Mouse (Mus musculus): Measurements from ENCODE around the gene Atp2b2. TPM values are rescaled to one million over a fixed set of nuclear protein-coding genes. Genes with fewer than 3 reads are reported as not detected.

Atp2b2 gene
- polyA plus RNA-seq, 2 experiments, result 0.55 to 0.91 TPM

DNA sequence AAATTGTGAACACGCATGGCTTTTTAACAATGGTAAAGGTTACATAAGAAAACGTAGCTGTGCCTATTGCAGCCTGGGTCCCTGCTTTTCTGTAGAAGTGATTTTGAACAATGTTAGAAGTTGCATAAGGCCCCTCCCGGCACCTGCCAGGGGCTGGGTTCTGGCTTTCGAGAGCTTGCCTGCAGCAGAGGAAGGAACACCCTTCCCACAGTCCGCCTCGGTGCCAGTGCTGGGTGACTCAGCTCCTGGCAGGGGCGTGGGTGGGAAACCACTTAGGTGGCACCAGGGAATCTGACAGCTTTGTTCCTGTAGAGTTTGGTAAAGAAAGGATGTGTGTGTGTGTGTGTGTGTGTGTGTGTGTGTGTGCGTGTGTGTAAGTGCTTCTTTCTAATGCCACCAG, 107.7 kb downstream of the Atp2b2 start:
- 47% methylated on average over 8 of the region's 8 CpGs for WGBS (ENCODE audit: insufficient replicate concordance)
- no peak overlapping the region for H3K4me3 ChIP-seq (ENCODE audit: insufficient read depth in 1 of 2, low read depth in 2 of 2, low read length in 2 of 2)
- no peaks in the 10 kb centered on the region for H3K36me3 ChIP-seq (replicated peaks; ENCODE audit: control insufficient read depth, insufficient read depth, low read depth)
- no peak for DNase-seq (ENCODE audit: low read depth in 3 of 3, low spot score in 3 of 3)
- H3K9me3 ChIP-seq (ENCODE audit: control insufficient read depth, low read length), result no peaks in the 10 kb centered on the region
- ATAC-seq (ENCODE audit: insufficient read depth), result no peak
- no peaks in the 10 kb centered on the region for H3K4me1 ChIP-seq (replicated peaks; ENCODE audit: control insufficient read depth in 2 of 2, insufficient read depth in 2 of 2, low read length in 1 of 2)
- no peak overlapping the region for H3K27ac ChIP-seq
- no peak overlapping the region for H3K9ac ChIP-seq (replicated peaks)
- H3K4me2 ChIP-seq (ENCODE audit: low read depth), result no peak overlapping the region
- no peaks in the 10 kb centered on the region for H3K27me3 ChIP-seq (ENCODE audit: control insufficient read depth, insufficient read depth, low read length)
- TF ChIP-seq CTCF (IDR thresholded peaks at IDR 0.05; ENCODE audit: low read depth) (no peak), EP300 (IDR thresholded peaks at IDR 0.05; ENCODE audit: low read depth) (no peak)

GRCm38 (mm10) chr6:113933261-113934151, 108.9 kb downstream of the Atp2b2 start:
- H3K9ac ChIP-seq (replicated peaks), result no peak overlapping the region
- ATAC-seq (ENCODE audit: insufficient read depth) (no peak), DNase-seq (ENCODE audit: low read depth in 3 of 3, low spot score in 3 of 3) (no peak)
- H3K4me2 ChIP-seq (ENCODE audit: low read depth), result no peak overlapping the region
- TF ChIP-seq EP300 (IDR thresholded peaks at IDR 0.05; ENCODE audit: low read depth), result no peak
- TF ChIP-seq CTCF (IDR thresholded peaks at IDR 0.05; ENCODE audit: low read depth), result no peak
- no peaks in the 10 kb centered on the region for H3K27me3 ChIP-seq (ENCODE audit: control insufficient read depth, insufficient read depth, low read length)
- H3K4me3 ChIP-seq (ENCODE audit: insufficient read depth in 1 of 2, low read depth in 2 of 2, low read length in 2 of 2), result no peak overlapping the region
- WGBS (ENCODE audit: insufficient replicate concordance), result 63% methylated on average over 14 of the region's 14 CpGs
- H3K36me3 ChIP-seq (replicated peaks; ENCODE audit: control insufficient read depth, insufficient read depth, low read depth), result no peaks in the 10 kb centered on the region
- H3K27ac ChIP-seq, result no peak overlapping the region
- H3K9me3 ChIP-seq (ENCODE audit: control insufficient read depth, low read length), result no peaks in the 10 kb centered on the region
- no peaks in the 10 kb centered on the region for H3K4me1 ChIP-seq (replicated peaks; ENCODE audit: control insufficient read depth in 2 of 2, insufficient read depth in 2 of 2, low read length in 1 of 2)

- WGBS (ENCODE audit: insufficient replicate concordance), result 69% methylated on average over 8 of the region's 8 CpGs
- no peak overlapping the region for H3K9ac ChIP-seq (replicated peaks)
- no peak overlapping the region for H3K27ac ChIP-seq
- TF ChIP-seq EP300 (IDR thresholded peaks at IDR 0.05; ENCODE audit: low read depth) (no peak), CTCF (IDR thresholded peaks at IDR 0.05; ENCODE audit: low read depth) (no peak)
- H3K4me1 ChIP-seq (replicated peaks; ENCODE audit: control insufficient read depth in 2 of 2, insufficient read depth in 2 of 2, low read length in 1 of 2), result no peaks in the 10 kb centered on the region
- no peak for ATAC-seq (ENCODE audit: insufficient read depth)
- H3K27me3 ChIP-seq (ENCODE audit: control insufficient read depth, insufficient read depth, low read length), result no peaks in the 10 kb centered on the region
- no peaks in the 10 kb centered on the region for H3K36me3 ChIP-seq (replicated peaks; ENCODE audit: control insufficient read depth, insufficient read depth, low read depth)
- no peaks in the 10 kb centered on the region for H3K9me3 ChIP-seq (ENCODE audit: control insufficient read depth, low read length)
- no peak overlapping the region for H3K4me2 ChIP-seq (ENCODE audit: low read depth)
- no peak overlapping the region for H3K4me3 ChIP-seq (ENCODE audit: insufficient read depth in 1 of 2, low read depth in 2 of 2, low read length in 2 of 2)
- DNase-seq (ENCODE audit: low read depth in 3 of 3, low spot score in 3 of 3), result no peak
Observed at GRCm38 (mm10) chr6:113929191-113929875, 113.1 kb downstream of the Atp2b2 start.

- no peaks in the 10 kb centered on the region for H3K36me3 ChIP-seq (replicated peaks; ENCODE audit: control insufficient read depth, insufficient read depth, low read depth)
- H3K9ac ChIP-seq (replicated peaks), result no peak overlapping the region
- no peaks in the 10 kb centered on the region for H3K4me1 ChIP-seq (replicated peaks; ENCODE audit: control insufficient read depth in 2 of 2, insufficient read depth in 2 of 2, low read length in 1 of 2)
- ATAC-seq (ENCODE audit: insufficient read depth) (no peak), DNase-seq (ENCODE audit: low read depth in 3 of 3, low spot score in 3 of 3) (no peak)
- no peaks in the 10 kb centered on the region for H3K9me3 ChIP-seq (ENCODE audit: control insufficient read depth, low read length)
- H3K27me3 ChIP-seq (ENCODE audit: control insufficient read depth, insufficient read depth, low read length), result no peaks in the 10 kb centered on the region
- 57% methylated on average over 4 of the region's 4 CpGs for WGBS (ENCODE audit: insufficient replicate concordance)
- no peak overlapping the region for H3K4me2 ChIP-seq (ENCODE audit: low read depth)
- H3K4me3 ChIP-seq (ENCODE audit: insufficient read depth in 1 of 2, low read depth in 2 of 2, low read length in 2 of 2), result no peak overlapping the region
- TF ChIP-seq CTCF (IDR thresholded peaks at IDR 0.05; ENCODE audit: low read depth) (no peak), EP300 (IDR thresholded peaks at IDR 0.05; ENCODE audit: low read depth) (no peak)
- no peak overlapping the region for H3K27ac ChIP-seq
Observed at GRCm38 (mm10) chr6:113923249-113923648, 119.2 kb downstream of the Atp2b2 start.

DNA sequence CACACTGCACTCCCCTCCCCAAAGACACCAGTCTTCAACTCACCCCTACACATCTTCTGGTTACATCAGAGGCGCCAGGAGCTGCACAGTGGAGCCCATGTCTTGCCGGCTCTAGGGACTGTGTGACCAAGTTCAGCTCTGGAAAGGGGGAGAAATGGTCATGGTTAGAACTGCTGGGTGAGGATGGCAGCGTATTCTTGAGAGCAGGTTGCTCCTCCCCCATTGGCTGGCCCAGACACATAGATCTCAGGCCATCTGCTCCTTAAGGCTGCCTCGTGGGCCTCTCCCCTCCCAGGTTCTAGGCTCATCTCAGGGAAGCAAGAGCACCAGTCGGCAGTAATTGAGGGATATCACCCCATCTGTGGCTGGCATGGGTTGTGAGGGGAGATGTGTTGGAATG, 121.9 kb downstream of the Atp2b2 start:
- no peak for TF ChIP-seq EP300 (IDR thresholded peaks at IDR 0.05; ENCODE audit: low read depth)
- no peak for TF ChIP-seq CTCF (IDR thresholded peaks at IDR 0.05; ENCODE audit: low read depth)
- H3K27ac ChIP-seq, result no peak overlapping the region
- H3K4me2 ChIP-seq (ENCODE audit: low read depth), result no peak overlapping the region
- no peak overlapping the region for H3K9ac ChIP-seq (replicated peaks)
- no peak overlapping the region for H3K4me3 ChIP-seq (ENCODE audit: insufficient read depth in 1 of 2, low read depth in 2 of 2, low read length in 2 of 2)
- no peaks in the 10 kb centered on the region for H3K4me1 ChIP-seq (replicated peaks; ENCODE audit: control insufficient read depth in 2 of 2, insufficient read depth in 2 of 2, low read length in 1 of 2)
- ATAC-seq (ENCODE audit: insufficient read depth), result no peak
- no peaks in the 10 kb centered on the region for H3K27me3 ChIP-seq (ENCODE audit: control insufficient read depth, insufficient read depth, low read length)
- no peaks in the 10 kb centered on the region for H3K9me3 ChIP-seq (ENCODE audit: control insufficient read depth, low read length)
- H3K36me3 ChIP-seq (replicated peaks; ENCODE audit: control insufficient read depth, insufficient read depth, low read depth), result no peaks in the 10 kb centered on the region
- 33% methylated on average over 5 of the region's 5 CpGs for WGBS (ENCODE audit: insufficient replicate concordance)
- DNase-seq (ENCODE audit: low read depth in 3 of 3, low spot score in 3 of 3), result no peak

All from liver, embryonic 14.5 days (tissue).